ENCODE assay signal across 18 mouse cellular contexts in the genomic region with DNA sequence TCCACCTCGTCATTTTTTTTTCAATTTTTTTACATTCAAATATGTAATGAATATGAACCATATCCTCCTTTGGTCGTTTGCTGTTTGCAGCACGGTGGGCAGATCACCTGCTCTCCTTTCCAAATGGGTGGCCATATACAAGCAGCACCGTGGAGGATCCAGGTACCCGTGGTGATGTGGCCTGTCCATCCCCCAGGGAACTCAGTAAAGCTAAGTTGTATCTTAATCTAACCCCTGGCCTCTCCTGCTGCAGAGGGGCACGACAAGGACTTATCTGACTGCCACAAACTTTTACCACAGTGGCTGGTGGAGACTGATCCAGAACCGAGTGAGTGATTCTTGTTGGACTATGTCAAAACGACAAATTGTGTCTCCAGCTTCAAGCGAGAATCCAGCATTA. TPM values are rescaled to one million over a fixed set of nuclear protein-coding genes. Genes with fewer than 3 reads are reported as not detected.
DNase-seq lines count a peak whose midpoint lies in the region; ATAC-seq lines count a peak whose summit lies in the region.
"Had no signal": no experiment of that assay in that cellular context is flagged by ENCODE, and none has a peak within 500 bp of the region (broad histone marks: within the 10 kb centered on the region; RNA-seq: fewer than 3 reads in every experiment).

No protein-coding gene starts in this region.

- no peak overlapping the region for H3K27ac ChIP-seq in intestine, embryonic 14.5 days (ENCODE audit: low read depth)
- H3K27ac ChIP-seq in intestine, embryonic 15.5 days = no peak overlapping the region
- H3K27ac ChIP-seq in liver, embryonic 12.5 days = no peak overlapping the region
- no peak overlapping the region for H3K27ac ChIP-seq in liver, embryonic 16.5 days (ENCODE audit: low read length)
- H3K27ac ChIP-seq in forebrain, embryonic 12.5 days = no peak overlapping the region
- H3K27ac ChIP-seq: forebrain, embryonic 13.5 days; heart, embryonic 13.5 days had no signal

- DNase-seq in intestine, embryonic 14.5 days (ENCODE audit: low spot score) = peak; percentile 51
- DNase-seq in heart, postnatal 4 days = no peak
- no peak for DNase-seq in urinary bladder, postnatal 4 days (ENCODE audit: low spot score in 2 of 2)
- DNase-seq: adrenal gland, adult 8-10 months; adrenal gland, postnatal 36 days; cerebellum, adult 11 months; cerebellum, adult 8-10 months; cerebellum, postnatal 25 days; gastrocnemius, postnatal 14 days; heart, postnatal 36 days had no signal

- H3K4me1 ChIP-seq in intestine, embryonic 14.5 days (replicated peaks; ENCODE audit: control insufficient read depth, insufficient read depth, low read length) = peaks cover 3% of the 10 kb centered on the region
- H3K4me1 ChIP-seq in intestine, embryonic 15.5 days (replicated peaks) = peaks cover 5% of the 10 kb centered on the region
- H3K4me1 ChIP-seq in liver, embryonic 12.5 days = peaks cover 30% of the 10 kb centered on the region
- H3K4me1 ChIP-seq in liver, embryonic 16.5 days (ENCODE audit: control insufficient read depth, low read depth, low read length) = peaks cover 11% of the 10 kb centered on the region
- peaks cover 4% of the 10 kb centered on the region for H3K4me1 ChIP-seq in forebrain, embryonic 12.5 days

- no peaks in the 10 kb centered on the region for H3K36me3 ChIP-seq in intestine, embryonic 14.5 days (ENCODE audit: control insufficient read depth, insufficient read depth, low read length)
- H3K36me3 ChIP-seq in intestine, embryonic 15.5 days = no peaks in the 10 kb centered on the region
- no peaks in the 10 kb centered on the region; the same call in 1 of the 2 replicates for H3K36me3 ChIP-seq in liver, embryonic 12.5 days
- H3K36me3 ChIP-seq in liver, embryonic 16.5 days (ENCODE audit: control insufficient read depth, insufficient read depth) = no peaks in the 10 kb centered on the region
- H3K36me3 ChIP-seq in forebrain, embryonic 12.5 days (replicated peaks) = no peaks in the 10 kb centered on the region
- H3K36me3 ChIP-seq: hindbrain, embryonic 12.5 days had no signal

- H3K4me2 ChIP-seq in intestine, embryonic 14.5 days (ENCODE audit: low read length) = no peak overlapping the region
- H3K4me2 ChIP-seq in intestine, embryonic 15.5 days (replicated peaks) = no peak overlapping the region
- peak overlapping the region; percentile 85 for H3K4me2 ChIP-seq in liver, embryonic 12.5 days
- H3K4me2 ChIP-seq in liver, embryonic 16.5 days (ENCODE audit: low read depth, low read length) = no peak overlapping the region
- H3K4me2 ChIP-seq in forebrain, embryonic 12.5 days = no peak overlapping the region

- H3K9ac ChIP-seq in intestine, embryonic 14.5 days (ENCODE audit: low read length) = no peak overlapping the region
- no peak overlapping the region for H3K9ac ChIP-seq in intestine, embryonic 15.5 days
- no peak overlapping the region for H3K9ac ChIP-seq in liver, embryonic 12.5 days
- no peak overlapping the region for H3K9ac ChIP-seq in liver, embryonic 16.5 days (ENCODE audit: low read depth, low read length)
- H3K9ac ChIP-seq in forebrain, embryonic 12.5 days = no peak overlapping the region

- no peaks in the 10 kb centered on the region for H3K9me3 ChIP-seq in intestine, embryonic 14.5 days (ENCODE audit: control insufficient read depth, low read length)
- H3K9me3 ChIP-seq in intestine, embryonic 15.5 days = no peaks in the 10 kb centered on the region
- H3K9me3 ChIP-seq in liver, embryonic 12.5 days (replicated peaks) = 0 out of 2 replicates have a peak, but pooled peaks cover 2% of the 10 kb centered on the region
- no peaks in the 10 kb centered on the region for H3K9me3 ChIP-seq in liver, embryonic 16.5 days (replicated peaks; ENCODE audit: control insufficient read depth, low read length)
- H3K9me3 ChIP-seq in forebrain, embryonic 12.5 days = no peaks in the 10 kb centered on the region
- H3K9me3 ChIP-seq: forebrain, embryonic 13.5 days had no signal

- H3K27me3 ChIP-seq in intestine, embryonic 14.5 days (replicated peaks; ENCODE audit: control insufficient read depth, insufficient read depth, low read length) = peaks cover 7% of the 10 kb centered on the region
- H3K27me3 ChIP-seq in intestine, embryonic 15.5 days (replicated peaks) = 0 out of 2 replicates have a peak, but pooled peaks cover 5% of the 10 kb centered on the region
- peaks cover 22% of the 10 kb centered on the region for H3K27me3 ChIP-seq in liver, embryonic 12.5 days (replicated peaks)
- peaks cover 11% of the 10 kb centered on the region for H3K27me3 ChIP-seq in liver, embryonic 16.5 days (ENCODE audit: control insufficient read depth, insufficient read depth, low read depth, low read length)
- peaks cover 26% of the 10 kb centered on the region for H3K27me3 ChIP-seq in forebrain, embryonic 12.5 days

- ATAC-seq in intestine, embryonic 14.5 days (replicated peaks; ENCODE audit: low FRiP score, low TSS enrichment, low read depth) = no peak
- ATAC-seq in intestine, embryonic 15.5 days = no peak
- ATAC-seq in common myeloid progenitor, adult 5-6 weeks (replicated peaks; ENCODE audit: low read depth, poor library complexity, severe bottlenecking) = 0 out of 2 replicates have a peak, but pooled peaks have one; percentile 24
- ATAC-seq in liver, embryonic 12.5 days = peak; percentile 75
- ATAC-seq in liver, embryonic 16.5 days (ENCODE audit: low read depth) = peak; percentile 37; the same call in 1 of the 2 replicates
- no peak for ATAC-seq in forebrain, embryonic 12.5 days (ENCODE audit: low FRiP score)

- H3K4me3 ChIP-seq in intestine, embryonic 14.5 days (ENCODE audit: low read depth, low read length) = no peak overlapping the region
- H3K4me3 ChIP-seq in intestine, embryonic 15.5 days (replicated peaks) = no peak overlapping the region
- no peak overlapping the region for H3K4me3 ChIP-seq in liver, embryonic 12.5 days
- H3K4me3 ChIP-seq in liver, embryonic 16.5 days (ENCODE audit: low read depth, low read length) = no peak overlapping the region
- H3K4me3 ChIP-seq in forebrain, embryonic 12.5 days (replicated peaks) = no peak overlapping the region

- 61% methylated on average over 9 of the region's 9 CpGs for WGBS in intestine, embryonic 14.5 days
- WGBS in intestine, embryonic 15.5 days = 57% methylated on average over 9 of the region's 9 CpGs
- WGBS in liver, embryonic 12.5 days (ENCODE audit: insufficient replicate concordance) = 20% methylated on average over 9 of the region's 9 CpGs
- 27% methylated on average over 9 of the region's 9 CpGs for WGBS in liver, embryonic 16.5 days (ENCODE audit: insufficient replicate concordance)
- 61% methylated on average over 9 of the region's 9 CpGs for WGBS in forebrain, embryonic 12.5 days

RNA-seq across cellular contexts. Expression of gene Cdyl2, which starts 1.4 kb away (rescaled TPM):
- 5.9 and 7.2 TPM in 2 replicates for polyA plus RNA-seq in intestine, embryonic 14.5 days (2014; fragmentation: Nextera tagmentation; extraction: Ambion mirVana)
- polyA plus RNA-seq in intestine, embryonic 15.5 days (2015; fragmentation: Nextera tagmentation; extraction: Ambion mirVana) = 5.4 and 6.2 TPM in 2 replicates
- total RNA-seq in common myeloid progenitor, adult 5-6 weeks (2017) = 1.7 and 6.9 TPM in 2 replicates
- polyA plus RNA-seq in liver, embryonic 12.5 days (2016; fragmentation: Nextera tagmentation; extraction: Ambion mirVana) = 3.6 and 4.1 TPM in 2 replicates
- polyA plus RNA-seq in liver, embryonic 16.5 days (2015; fragmentation: Nextera tagmentation; extraction: Ambion mirVana) = 1.6 and 1.8 TPM in 2 replicates
- 7.7 and 10.3 TPM in 2 replicates for polyA plus RNA-seq in forebrain, embryonic 12.5 days (2016; fragmentation: Nextera tagmentation; extraction: Ambion mirVana)
- total RNA-seq in heart, postnatal 4 days (2021) = 1 to 10 TPM; 4.9 to 5.0 TPM

Comparison
In these comparisons a context has a peak if more than half of its experiments do, and no peak if none do; other contexts are left out.
1. ATAC-seq: peak in common myeloid progenitor, adult 5-6 weeks (single experiment), liver, embryonic 12.5 days (single experiment) and liver, embryonic 16.5 days (single experiment); none in intestine, embryonic 14.5 days (single experiment), intestine, embryonic 15.5 days (single experiment) and forebrain, embryonic 12.5 days (single experiment).